Mouse (Mus musculus) embryonic facial prominence, embryonic 13.5 days (tissue): ENCODE measurements around the gene Gm11562. TPM values are rescaled to one million over a fixed set of nuclear protein-coding genes. Genes with fewer than 3 reads are reported as not detected.
"Not testable (repeated sequence)": the region's sequence is repeated elsewhere in the genome, so short reads cannot be mapped to it uniquely, and the experiment has no call there.

Experiments
- ATAC-seq: fragments of 200-750 bp; cut with Nextera tagmentation; 2 replicates; pipeline ENCODE4 v1.8.0; 2017; ENCODE audit warnings: low read depth; ENCODE audit not compliant: insufficient number of reproducible peaks, insufficient read depth, low FRiP score, low TSS enrichment
- H3K27ac ChIP-seq: fragments of 300-500 bp; sonication (generic); 2 replicates; pipeline ENCODE4 v1.5.1; 2015; ENCODE audit warnings: moderate library complexity, mild to moderate bottlenecking, inconsistent platforms
- H3K27me3 ChIP-seq: fragments of 300-500 bp; sonication (generic); 2 replicates; pipeline ENCODE4 v1.6.1; 2015; ENCODE audit warnings: mild to moderate bottlenecking, inconsistent platforms
- H3K36me3 ChIP-seq: fragments of 300-500 bp; sonication (generic); 2 replicates; pipeline ENCODE4 v1.6.1; 2015; ENCODE audit warnings: mild to moderate bottlenecking, inconsistent platforms
- H3K4me1 ChIP-seq: fragments of 300-500 bp; sonication (generic); 2 replicates; pipeline ENCODE4 v1.6.1; 2015; ENCODE audit warnings: inconsistent platforms
- H3K4me2 ChIP-seq: fragments of 300-500 bp; sonication (generic); 2 replicates; pipeline ENCODE4 v1.6.1; 2015; ENCODE audit warnings: moderate library complexity, mild to moderate bottlenecking, inconsistent platforms
- H3K4me3 ChIP-seq: fragments of 300-500 bp; sonication (generic); 2 replicates; pipeline ENCODE4 v1.5.1; 2015; ENCODE audit warnings: mild to moderate bottlenecking, inconsistent platforms
- H3K9ac ChIP-seq: fragments of 300-500 bp; sonication (generic); 2 replicates; pipeline ENCODE4 v1.6.1; 2015; ENCODE audit warnings: mild to moderate bottlenecking, inconsistent platforms
- H3K9me3 ChIP-seq: fragments of 300-500 bp; sonication (generic); 2 replicates; pipeline ENCODE4 v1.6.1; 2016; ENCODE audit warnings: inconsistent platforms
- WGBS: fragments of 180-500 bp; shearing (Covaris S2); methylation state at CpG from one replicate; pipeline ENCODE4 v1.1.7; 2015; ENCODE audit warnings: mixed read lengths; 5-methylcytosine and 5-hydroxymethylcytosine counted together
- polyA plus RNA-seq: library from polyadenylated mRNA; unstranded; fragments of >200 nt; fragmentation: Nextera tagmentation; extraction: Ambion mirVana; gene quantifications from 2 replicates; pipeline ENCODE4 v1.2.1, GENCODE M21; 2015

The Gm11562 gene
- polyA plus RNA-seq, 1 experiment from 2014 or later = not detected

DNA sequence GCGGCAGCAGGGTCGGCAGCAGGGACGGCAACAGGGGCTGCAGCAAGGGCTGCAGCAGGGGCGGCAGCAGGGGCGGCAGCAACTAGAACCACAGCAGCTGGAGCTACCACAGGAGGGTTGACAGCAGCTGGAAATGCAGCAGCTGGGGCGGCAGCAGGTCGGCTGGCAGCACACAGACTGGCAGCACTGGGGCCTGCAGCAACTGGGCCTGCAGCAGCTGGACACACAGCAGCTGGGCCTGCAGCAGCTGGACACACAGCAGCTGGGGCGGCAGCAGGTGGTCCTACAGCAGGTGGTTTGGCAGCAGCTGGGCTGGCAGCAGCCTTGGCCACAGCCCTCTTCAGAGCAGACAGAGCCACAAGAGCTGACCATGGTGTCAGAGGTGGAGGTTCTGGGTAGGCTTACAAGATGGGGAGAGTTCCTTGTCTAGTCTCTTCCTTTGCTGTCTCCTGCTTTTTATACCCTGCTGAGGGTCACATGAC, 14.5 kb upstream of the Gm11562 start, which contains the start of gene Krtap4-2:
TSS of gene Krtap4-2 (minus strand) at position 432 of the 482 bp plus-strand sequence.
- Histone ChIP-seq H3K4me2 (0 out of 2 replicates have a peak within 1 kb of the TSS, but pooled peaks have one; percentile 9), H3K27ac (0 out of 2 replicates have a peak within 1 kb of the TSS, but pooled peaks have one; percentile 39), H3K4me3 (no peak within 1 kb of the TSS), H3K4me1 (no peaks in the 10 kb centered on the region), H3K27me3 (peaks cover 6% of the 10 kb centered on the region), H3K36me3 (no peaks in the 10 kb centered on the region), H3K9me3 (no peaks in the 10 kb centered on the region), H3K9ac (0 out of 2 replicates have a peak within 1 kb of the TSS, but pooled peaks have one; percentile 6)
- no peak for ATAC-seq
- 41% methylated on average over 8 of the region's 8 CpGs for WGBS

DNA sequence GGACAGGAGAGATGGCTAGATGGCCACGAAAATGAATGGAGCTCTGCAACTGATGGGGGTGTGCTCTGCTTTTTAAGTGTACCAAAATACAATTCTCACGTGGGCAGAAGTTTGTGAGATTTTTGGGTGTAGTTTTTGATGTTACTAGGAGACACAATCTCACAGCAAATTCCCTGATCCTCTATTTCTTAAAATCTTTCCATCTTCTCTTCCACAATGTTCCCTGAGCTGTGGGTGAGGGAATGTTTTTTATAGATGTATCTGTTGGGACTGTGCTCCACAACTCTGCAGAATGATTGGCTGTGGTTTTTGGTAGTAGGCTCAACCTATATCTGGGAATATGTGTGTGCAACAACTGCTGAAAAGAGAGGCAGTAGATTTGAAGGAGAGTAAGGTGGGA, 13.1 kb upstream of the Gm11562 start:
- H3K27ac ChIP-seq = no peak overlapping the region
- ATAC-seq = no peak
- no peaks in the 10 kb centered on the region for H3K36me3 ChIP-seq
- H3K27me3 ChIP-seq = peaks cover 6% of the 10 kb centered on the region
- no peaks in the 10 kb centered on the region for H3K9me3 ChIP-seq
- H3K4me1 ChIP-seq = no peaks in the 10 kb centered on the region
- H3K4me2 ChIP-seq = no peak overlapping the region
- H3K4me3 ChIP-seq = no peak overlapping the region
- WGBS = 69% methylated on average over 2 of the region's 2 CpGs
- H3K9ac ChIP-seq = no peak overlapping the region

DNA sequence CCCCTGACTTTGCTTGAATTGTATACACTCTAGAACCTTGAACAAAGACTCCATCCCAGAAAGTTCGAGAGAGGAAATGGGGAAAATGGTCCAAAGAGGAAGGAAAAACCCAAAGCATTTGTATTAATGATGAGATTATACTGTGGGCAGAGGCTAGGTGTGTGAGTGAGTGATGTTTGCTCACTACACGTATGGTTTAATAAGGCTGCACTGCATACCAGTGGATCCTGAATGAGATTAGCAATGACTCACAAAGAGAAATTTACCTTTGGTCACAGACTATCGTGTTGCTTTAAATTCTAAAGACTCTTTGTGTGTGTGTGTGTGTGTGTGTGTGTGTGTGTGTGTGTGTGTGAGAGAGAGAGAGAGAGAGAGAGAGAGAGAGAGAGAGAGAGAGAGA, 10.7 kb upstream of the Gm11562 start:
- no peak overlapping the region for H3K9ac ChIP-seq
- no peak overlapping the region for H3K27ac ChIP-seq
- no peak for ATAC-seq
- no peaks in the 10 kb centered on the region for H3K9me3 ChIP-seq
- H3K27me3 ChIP-seq = peaks cover 6% of the 10 kb centered on the region
- no peak overlapping the region for H3K4me2 ChIP-seq
- 65% methylated on average over 3 of the region's 3 CpGs for WGBS
- no peak overlapping the region for H3K4me3 ChIP-seq
- H3K36me3 ChIP-seq = no peaks in the 10 kb centered on the region
- no peaks in the 10 kb centered on the region for H3K4me1 ChIP-seq

DNA sequence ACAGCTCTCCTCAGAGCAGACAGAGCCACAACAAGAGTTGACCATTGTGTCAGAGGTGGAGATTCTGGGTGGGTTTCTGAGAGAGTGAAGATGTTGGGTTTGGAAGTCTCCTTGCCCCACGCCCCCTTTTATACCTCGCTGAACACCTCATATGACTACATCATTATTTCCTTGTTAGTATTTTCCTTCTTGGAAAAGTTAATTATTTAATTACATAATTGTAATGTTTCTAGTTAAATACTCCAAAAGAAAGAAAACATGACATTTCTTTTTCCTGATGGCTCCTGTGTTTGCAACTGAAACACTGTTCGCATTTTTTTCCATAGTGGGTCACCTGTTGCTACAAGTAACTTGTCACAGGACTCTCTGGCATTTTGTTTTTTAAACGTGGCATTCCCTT, 7.9 kb upstream of the Gm11562 start, which contains the start of gene Krtap4-1:
TSS of gene Krtap4-1 (minus strand) at position 101 of the 400 bp plus-strand sequence.
- Histone ChIP-seq H3K4me2 (no peak within 1 kb of the TSS), H3K27ac (no peak within 1 kb of the TSS), H3K27me3 (no peaks in the 10 kb centered on the region), H3K9ac (no peak within 1 kb of the TSS), H3K36me3 (no peaks in the 10 kb centered on the region), H3K4me1 (no peaks in the 10 kb centered on the region), H3K4me3 (no peak within 1 kb of the TSS), H3K9me3 (no peaks in the 10 kb centered on the region)
- ATAC-seq = no peak
- WGBS = 78% methylated on average over 4 of the region's 4 CpGs

DNA sequence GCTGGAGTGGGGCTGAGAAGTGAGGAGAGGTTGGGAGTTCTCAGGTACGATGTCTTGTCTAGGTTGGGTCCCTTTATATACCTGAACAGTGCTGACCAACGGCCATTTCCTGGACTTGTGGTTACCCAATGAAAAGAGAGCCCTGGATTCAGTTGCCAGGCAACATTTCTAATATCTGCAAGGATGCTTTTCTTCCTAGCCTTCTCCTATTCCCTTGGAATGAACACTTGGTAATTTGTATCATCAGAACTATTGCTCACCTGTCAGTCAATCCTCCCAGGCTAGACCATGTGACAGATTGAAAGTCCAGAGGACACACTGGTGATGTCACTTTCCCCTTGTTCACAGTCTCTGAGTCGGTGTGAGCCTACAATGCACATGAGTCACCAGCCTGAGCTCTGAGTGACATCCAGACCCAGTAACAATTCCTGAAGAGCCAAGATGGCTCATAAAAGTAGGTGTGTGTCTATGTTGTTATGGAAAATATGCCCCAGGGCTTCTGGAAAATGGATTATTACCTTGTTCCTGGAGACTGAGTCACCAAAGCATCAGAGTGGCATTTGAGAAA, 5.4 kb downstream of the Gm11562 start, which contains the start of gene Krtap2-4:
TSS of gene Krtap2-4 (minus strand) at position 51 of the 568 bp plus-strand sequence.
- no peak within 1 kb of the TSS for H3K4me2 ChIP-seq
- H3K4me1 ChIP-seq = no peaks in the 10 kb centered on the region
- H3K36me3 ChIP-seq = no peaks in the 10 kb centered on the region
- H3K27me3 ChIP-seq = no peaks in the 10 kb centered on the region
- H3K4me3 ChIP-seq = no peak within 1 kb of the TSS
- H3K27ac ChIP-seq = no peak within 1 kb of the TSS
- no peak for ATAC-seq
- H3K9me3 ChIP-seq = no peaks in the 10 kb centered on the region
- 77% methylated on average over 3 of the region's 3 CpGs for WGBS
- H3K9ac ChIP-seq = no peak within 1 kb of the TSS

DNA sequence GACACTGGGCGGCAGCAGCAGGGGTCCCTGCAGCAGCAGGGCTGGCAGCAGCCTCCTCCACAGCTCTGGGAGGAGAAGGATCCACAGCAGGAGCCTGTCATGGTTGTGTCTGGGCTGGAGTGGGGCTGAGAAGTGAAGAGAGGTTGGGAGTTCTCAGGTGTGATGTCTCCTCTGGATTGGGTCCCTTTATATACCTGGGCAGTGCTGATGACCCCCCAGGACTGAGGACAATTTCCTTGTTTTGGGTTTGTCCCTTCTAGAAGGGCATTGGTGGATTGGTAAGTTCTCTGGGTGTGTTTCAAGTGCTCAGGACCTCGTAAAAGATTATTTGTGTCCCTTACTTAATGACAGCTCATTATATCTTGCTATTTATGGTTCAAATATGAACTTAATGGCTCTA, 10.1 kb downstream of the Gm11562 start, which contains the start of gene Gm11937:
TSS of gene Gm11937 (minus strand) at position 101 of the 400 bp plus-strand sequence.
- not testable (repeated sequence) for ATAC-seq, H3K9me3 ChIP-seq, H3K4me2 ChIP-seq, H3K36me3 ChIP-seq, H3K9ac ChIP-seq, H3K4me3 ChIP-seq, H3K27ac ChIP-seq, H3K27me3 ChIP-seq, H3K4me1 ChIP-seq
- 60% methylated on average over 1 of the region's 2 CpGs for WGBS

DNA sequence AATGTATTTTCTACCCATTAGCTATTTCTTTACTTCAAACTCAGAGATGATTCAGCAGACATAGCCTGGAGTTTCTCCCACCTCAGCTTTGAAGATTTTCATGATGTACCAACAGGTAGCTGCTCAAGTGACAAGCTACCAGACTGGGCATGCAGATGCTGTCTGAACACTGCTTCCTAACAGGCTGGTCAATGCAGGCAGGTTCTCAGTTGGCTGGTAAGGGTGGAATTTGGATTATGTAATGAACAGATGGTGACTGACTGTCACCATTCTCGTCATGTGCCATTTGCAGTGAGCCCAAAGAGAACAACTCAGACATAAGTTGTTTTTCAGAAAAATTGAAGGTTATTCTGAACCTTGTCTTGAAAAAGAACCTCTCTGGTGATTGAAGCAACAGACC, 11.1 kb downstream of the Gm11562 start:
- WGBS = 59% methylated on average over 1 of the region's 1 CpGs
- H3K4me3 ChIP-seq = no peak overlapping the region
- H3K36me3 ChIP-seq = no peaks in the 10 kb centered on the region
- no peak overlapping the region for H3K27ac ChIP-seq
- H3K4me1 ChIP-seq = no peaks in the 10 kb centered on the region
- H3K27me3 ChIP-seq = no peaks in the 10 kb centered on the region
- H3K4me2 ChIP-seq = no peak overlapping the region
- no peak overlapping the region for H3K9ac ChIP-seq
- ATAC-seq = no peak
- no peaks in the 10 kb centered on the region for H3K9me3 ChIP-seq

DNA sequence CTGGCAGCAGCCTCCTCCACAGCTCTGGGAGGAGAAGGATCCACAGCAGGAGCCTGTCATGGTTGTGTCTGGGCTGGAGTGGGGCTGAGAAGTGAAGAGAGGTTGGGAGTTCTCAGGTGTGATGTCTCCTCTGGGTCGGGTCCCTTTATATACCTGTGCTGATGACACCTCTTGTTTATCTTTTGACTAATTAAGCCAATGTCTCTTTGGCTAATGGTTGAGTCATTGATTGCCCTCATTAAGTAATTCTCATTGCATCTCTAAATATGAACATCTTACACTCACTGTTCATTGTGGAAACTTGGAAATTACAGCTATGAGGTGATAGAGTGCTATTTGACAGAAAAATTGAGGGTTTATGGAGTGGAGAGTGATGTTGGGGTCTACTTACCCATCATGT, 17.0 kb downstream of the Gm11562 start, which contains the start of gene Gm11938:
TSS of gene Gm11938 (minus strand) at position 101 of the 400 bp plus-strand sequence.
- 71% methylated on average over 1 of the region's 1 CpGs for WGBS

DNA sequence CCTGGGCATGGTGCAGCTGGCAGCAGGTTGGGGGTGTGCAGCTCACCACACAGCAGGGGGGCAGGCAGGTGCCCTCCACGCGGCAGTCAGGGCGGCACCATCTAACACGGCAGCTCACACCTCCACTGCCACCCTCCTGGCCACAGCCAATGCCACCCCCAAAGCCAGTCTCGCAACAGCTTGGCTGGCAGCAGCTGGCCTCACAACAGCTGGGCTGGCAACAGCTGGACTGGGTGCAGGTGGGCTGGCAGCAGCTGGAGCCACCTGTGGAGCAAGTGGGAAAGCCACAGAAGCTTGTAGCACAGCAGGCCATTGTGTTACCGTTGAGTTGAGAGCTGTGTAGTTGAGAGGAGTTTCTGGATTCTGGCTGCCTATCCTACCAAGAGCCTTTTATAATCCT, 22.5 kb downstream of the Gm11562 start, which contains the start of gene Krtap9-3:
TSS of gene Krtap9-3 (minus strand) at position 364 of the 400 bp plus-strand sequence.
- H3K27me3 ChIP-seq, H3K27ac ChIP-seq, H3K4me2 ChIP-seq, H3K9ac ChIP-seq, ATAC-seq, H3K4me1 ChIP-seq, H3K9me3 ChIP-seq, H3K4me3 ChIP-seq, H3K36me3 ChIP-seq: not testable (repeated sequence)
- 84% methylated on average over 6 of the region's 6 CpGs for WGBS

More for the DNA sequence above, 17.0 kb downstream of the Gm11562 start, which contains the start of gene Gm11938:
- not testable (repeated sequence) for H3K27ac ChIP-seq, H3K36me3 ChIP-seq, H3K4me1 ChIP-seq, H3K4me3 ChIP-seq, ATAC-seq, H3K9ac ChIP-seq, H3K27me3 ChIP-seq, H3K4me2 ChIP-seq, H3K9me3 ChIP-seq

DNA sequence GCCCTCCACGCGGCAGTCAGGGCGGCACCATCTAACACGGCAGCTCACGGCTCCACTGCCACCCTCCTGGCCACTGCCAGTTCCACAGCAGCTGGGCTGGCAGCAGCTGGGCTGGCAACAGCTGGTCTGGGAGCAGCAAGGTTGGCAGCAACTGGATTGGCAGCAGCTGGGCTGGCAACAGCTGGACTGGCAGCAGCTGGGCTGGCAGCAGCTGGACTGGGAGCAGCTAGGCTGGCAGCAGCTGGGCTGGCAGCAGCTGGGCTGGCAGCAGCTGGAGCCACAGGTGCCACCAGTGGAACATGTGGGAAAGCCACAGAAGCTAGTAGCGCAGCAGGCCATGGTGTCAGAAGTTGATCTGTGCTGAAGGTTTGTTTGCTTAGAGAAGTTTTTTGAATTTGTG, 29.3 kb downstream of the Gm11562 start, which contains the start of gene Krtap1-3:
TSS of gene Krtap1-3 (minus strand) at position 359 of the 400 bp plus-strand sequence.
- no peaks in the 10 kb centered on the region for H3K4me1 ChIP-seq
- no peak within 1 kb of the TSS for H3K4me2 ChIP-seq
- no peaks in the 10 kb centered on the region for H3K27me3 ChIP-seq
- H3K36me3 ChIP-seq = no peaks in the 10 kb centered on the region
- no peak within 1 kb of the TSS for H3K9ac ChIP-seq
- ATAC-seq = no peak
- H3K9me3 ChIP-seq = no peaks in the 10 kb centered on the region
- no peak within 1 kb of the TSS for H3K27ac ChIP-seq
- 84% methylated on average over 6 of the region's 6 CpGs for WGBS
- no peak within 1 kb of the TSS for H3K4me3 ChIP-seq

DNA sequence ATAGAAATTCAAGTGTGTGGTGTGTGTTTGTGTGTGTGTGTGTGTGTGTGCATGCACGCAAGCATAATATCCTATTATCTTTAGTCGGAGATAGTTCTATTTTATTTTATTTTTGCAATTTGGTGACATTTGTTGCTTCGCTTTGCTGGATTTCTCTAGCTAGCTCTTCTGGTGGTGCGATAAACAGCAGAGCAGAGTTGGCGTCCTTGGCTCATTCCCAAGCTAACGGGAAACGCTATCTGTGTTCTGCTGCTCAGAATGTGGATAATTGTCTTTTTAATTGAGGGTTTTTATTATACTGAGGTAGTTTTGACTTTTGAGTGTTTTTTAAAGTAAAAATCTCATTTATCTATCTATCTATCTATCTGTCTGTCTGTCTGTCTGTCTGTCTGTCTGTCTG, 35.1 kb downstream of the Gm11562 start:
- H3K4me1 ChIP-seq = no peaks in the 10 kb centered on the region
- no peaks in the 10 kb centered on the region for H3K9me3 ChIP-seq
- no peak for ATAC-seq
- no peaks in the 10 kb centered on the region for H3K36me3 ChIP-seq
- H3K27ac ChIP-seq = no peak overlapping the region
- 91% methylated on average over 7 of the region's 7 CpGs for WGBS
- no peak overlapping the region for H3K9ac ChIP-seq
- H3K4me2 ChIP-seq = no peak overlapping the region
- H3K27me3 ChIP-seq = no peaks in the 10 kb centered on the region
- H3K4me3 ChIP-seq = no peak overlapping the region

DNA sequence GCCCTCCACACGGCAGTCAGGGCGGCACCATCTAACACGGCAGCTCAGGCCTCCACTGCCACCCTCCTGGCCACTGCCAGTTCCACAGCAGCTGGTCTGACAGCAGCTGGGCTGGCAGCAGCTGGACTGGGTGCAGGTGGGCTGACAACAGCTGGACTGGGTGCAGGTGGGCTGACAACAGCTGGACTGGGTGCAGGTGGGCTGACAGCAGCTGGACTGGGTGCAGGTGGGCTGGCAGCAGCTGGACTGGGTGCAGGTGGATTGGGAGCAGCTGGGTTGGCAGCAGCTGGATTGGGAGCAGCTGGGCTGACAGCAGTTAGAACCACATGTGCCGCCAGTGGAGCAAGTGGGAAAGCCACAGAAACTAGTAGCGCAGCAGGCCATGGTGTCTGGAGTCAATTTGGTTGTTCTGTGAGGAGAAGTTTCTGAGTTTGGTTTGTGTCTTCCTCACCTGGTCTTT, 37.0 kb downstream of the Gm11562 start, which contains the start of gene Krtap1-4:
TSS of gene Krtap1-4 (minus strand) at position 410 of the 460 bp plus-strand sequence.
- H3K4me1 ChIP-seq = no peaks in the 10 kb centered on the region
- H3K36me3 ChIP-seq = no peaks in the 10 kb centered on the region
- H3K4me2 ChIP-seq = no peak within 1 kb of the TSS
- H3K9me3 ChIP-seq = no peaks in the 10 kb centered on the region
- H3K9ac ChIP-seq = no peak within 1 kb of the TSS
- WGBS = 71% methylated on average over 5 of the region's 5 CpGs
- no peak for ATAC-seq
- H3K4me3 ChIP-seq = no peak within 1 kb of the TSS
- H3K27me3 ChIP-seq = no peaks in the 10 kb centered on the region
- no peak within 1 kb of the TSS for H3K27ac ChIP-seq
